Mouse (Mus musculus) brain, adult 2 months (tissue): ENCODE results near the gene Pde4c.

Experiments used
- DNase-seq: peaks from one replicate; pipeline ENCODE4 v3.0.0; 2011; ENCODE audit warnings: low read depth, low spot score

Gene Pde4c

GRCm38 (mm10) chr8:70723486-70724210 lies at the start of gene Pde4c:
Gene Pde4c (plus strand): TSS chr8:70723720.
- DNase-seq = no peak

GRCm38 (mm10) chr8:70674109-70674508 lies 49.4 kb upstream of the Pde4c start:
- no peak for DNase-seq

DNA sequence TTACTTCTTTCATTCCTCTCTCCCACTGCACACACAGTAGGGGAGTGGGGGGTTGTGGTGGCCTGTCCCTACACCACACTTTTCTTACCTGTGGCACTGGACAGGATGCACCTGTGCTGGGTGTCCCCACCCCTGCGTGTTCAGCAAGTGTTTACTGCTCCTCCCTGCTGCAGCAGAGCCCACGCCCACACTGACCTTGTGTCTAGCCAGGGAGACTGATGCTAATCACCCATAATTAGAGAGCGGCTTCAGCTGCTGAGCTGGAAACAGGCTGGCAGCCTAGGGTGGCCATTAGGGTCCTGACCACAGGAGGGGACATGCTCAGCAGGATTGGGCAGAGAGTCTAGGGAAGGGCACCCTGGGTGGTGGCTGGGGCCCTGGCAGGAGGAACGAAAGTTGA lies 48.8 kb upstream of the Pde4c start:
- DNase-seq = no peak

- no peak for DNase-seq
Measured at GRCm38 (mm10) chr8:70675336-70675735, 48.2 kb upstream of the Pde4c start.

- no peak for DNase-seq
Measured at GRCm38 (mm10) chr8:70677451-70678080, 46.0 kb upstream of the Pde4c start.

- no peak for DNase-seq
Measured at GRCm38 (mm10) chr8:70678679-70679078, 44.8 kb upstream of the Pde4c start.

DNA sequence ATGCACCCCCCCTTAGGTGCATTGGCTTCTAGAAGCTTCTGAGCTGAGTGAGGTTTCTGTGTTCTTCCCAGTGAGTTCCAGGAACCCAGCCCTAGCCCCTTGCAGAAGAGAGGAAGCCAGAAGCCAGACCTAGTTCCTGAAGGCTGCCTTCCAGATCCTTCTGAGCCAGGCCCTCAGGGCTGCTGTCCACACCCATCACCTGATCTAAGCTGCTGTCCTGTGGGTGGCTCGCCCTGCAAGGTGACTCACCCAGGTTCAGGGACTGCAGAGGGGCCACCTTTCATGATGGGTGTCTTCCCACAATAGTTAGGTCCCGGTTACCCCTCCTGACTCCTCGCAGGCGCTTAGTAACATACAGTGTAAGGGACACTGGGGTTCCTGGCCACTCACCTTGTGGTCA lies 44.1 kb upstream of the Pde4c start:
- DNase-seq = no peak

GRCm38 (mm10) chr8:70680039-70680438 lies 43.5 kb upstream of the Pde4c start:
- no peak for DNase-seq

DNA sequence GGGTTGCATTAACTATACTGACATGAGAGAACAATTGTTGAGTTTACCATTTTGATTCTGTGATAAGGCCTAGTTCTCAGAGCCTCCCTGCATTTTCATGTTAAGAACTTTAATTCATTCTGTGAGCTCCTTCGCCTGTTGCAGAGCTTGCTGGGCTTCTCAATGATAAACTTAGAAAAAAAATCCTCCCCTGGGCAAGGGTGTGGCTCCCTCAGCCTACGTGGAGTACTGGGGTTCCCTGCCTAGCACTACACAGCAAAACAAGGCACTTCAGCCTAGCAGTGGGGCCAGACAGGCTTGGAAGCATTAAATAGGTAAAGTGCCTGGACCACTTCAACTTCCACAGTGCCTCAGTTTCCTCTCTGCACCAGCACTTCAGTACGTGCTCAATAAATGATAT lies 42.1 kb upstream of the Pde4c start:
- no peak for DNase-seq

DNA sequence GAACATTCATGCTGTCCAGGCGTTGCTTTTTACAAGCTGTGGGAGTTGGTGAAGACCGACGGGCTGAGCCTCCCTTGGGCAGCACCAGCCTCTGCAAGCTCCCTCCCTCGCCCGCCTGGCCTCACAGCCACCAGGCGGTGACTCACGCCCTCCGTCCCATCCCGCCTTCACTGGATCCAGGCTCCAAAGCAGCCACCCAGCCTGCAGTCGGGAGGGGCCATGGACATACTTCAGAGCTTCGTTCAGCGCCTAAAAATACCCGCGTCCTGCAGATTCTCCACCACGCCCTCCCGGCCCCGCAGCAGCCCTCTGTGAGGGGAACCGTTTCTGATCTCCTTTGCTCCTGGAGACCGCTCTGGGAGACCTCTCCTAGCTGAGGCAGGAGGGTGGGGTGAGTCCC lies 41.3 kb upstream of the Pde4c start:
- peak; percentile 84 for DNase-seq

DNA sequence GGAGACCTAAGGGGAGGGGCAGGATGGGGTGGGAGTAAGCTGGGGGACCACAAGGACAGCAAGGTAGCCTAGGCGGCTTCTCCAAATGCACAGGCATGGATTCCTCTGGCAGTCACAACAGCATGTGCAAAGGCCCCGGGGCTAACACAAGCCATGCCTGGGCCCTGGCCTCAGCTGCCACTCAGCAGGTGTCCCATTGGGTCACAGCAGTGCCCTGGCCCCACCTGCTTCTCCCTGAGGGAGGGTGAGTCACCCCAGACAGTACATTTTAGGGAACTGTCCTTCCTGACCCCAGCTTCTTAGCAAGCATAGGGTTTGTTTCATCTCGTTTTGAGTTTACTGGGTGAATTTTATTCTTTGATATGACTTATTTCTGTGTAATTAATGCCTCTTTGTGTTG lies 40.8 kb upstream of the Pde4c start:
- no peak for DNase-seq

DNA sequence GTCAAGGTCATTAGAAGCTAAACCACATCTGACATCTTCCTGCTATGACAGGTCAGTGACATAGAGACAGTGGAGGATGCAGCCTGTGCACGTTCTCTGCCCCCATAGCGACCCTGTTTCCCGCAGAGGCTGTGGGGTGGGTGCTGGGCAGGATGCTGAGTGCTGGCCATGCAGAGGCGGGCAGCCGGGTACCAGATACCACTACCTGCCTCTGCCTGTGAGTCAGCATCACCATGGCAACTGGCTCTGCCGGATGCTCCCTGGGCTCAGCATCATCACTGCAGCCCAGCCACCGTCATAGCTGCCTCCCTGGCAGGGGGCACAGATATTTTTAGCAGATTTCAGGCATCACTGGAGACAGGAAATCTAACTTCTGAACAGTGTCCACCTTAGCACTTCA lies 39.2 kb upstream of the Pde4c start:
- peak; percentile 96 for DNase-seq

GRCm38 (mm10) chr8:70687576-70687975 lies 35.9 kb upstream of the Pde4c start:
- no peak for DNase-seq

GRCm38 (mm10) chr8:70688136-70688535 lies 35.4 kb upstream of the Pde4c start:
- no peak for DNase-seq

- no peak for DNase-seq
Measured at GRCm38 (mm10) chr8:70689892-70690390, 33.6 kb upstream of the Pde4c start.

- no peak for DNase-seq
Measured at GRCm38 (mm10) chr8:70691230-70691629, 32.3 kb upstream of the Pde4c start.

DNA sequence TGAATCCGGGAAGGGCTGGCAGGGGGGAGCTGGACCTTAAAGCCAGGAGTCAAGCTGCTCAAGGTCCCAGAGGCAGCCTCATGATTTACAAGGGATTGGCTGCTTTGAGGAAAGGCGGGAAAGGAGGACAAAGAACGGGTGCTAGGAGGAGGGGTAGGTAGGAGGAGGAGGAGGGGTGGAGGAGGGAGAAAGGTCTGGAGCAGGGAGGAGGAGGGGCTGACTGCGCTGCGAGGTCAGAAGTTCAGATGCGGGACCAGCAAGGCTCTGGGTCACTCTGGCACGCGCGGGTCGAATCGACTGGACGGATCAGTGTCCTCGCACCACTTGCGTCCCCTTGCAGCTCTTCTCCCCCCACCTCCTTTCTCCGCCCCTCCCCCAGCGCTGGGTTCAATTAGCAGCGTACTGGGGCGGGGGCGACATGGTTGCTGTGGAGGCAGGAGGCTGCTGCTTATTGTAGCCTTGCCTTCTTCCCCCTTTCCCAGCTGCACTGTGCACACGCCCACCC lies 31.7 kb upstream of the Pde4c start:
- DNase-seq = no peak

DNA sequence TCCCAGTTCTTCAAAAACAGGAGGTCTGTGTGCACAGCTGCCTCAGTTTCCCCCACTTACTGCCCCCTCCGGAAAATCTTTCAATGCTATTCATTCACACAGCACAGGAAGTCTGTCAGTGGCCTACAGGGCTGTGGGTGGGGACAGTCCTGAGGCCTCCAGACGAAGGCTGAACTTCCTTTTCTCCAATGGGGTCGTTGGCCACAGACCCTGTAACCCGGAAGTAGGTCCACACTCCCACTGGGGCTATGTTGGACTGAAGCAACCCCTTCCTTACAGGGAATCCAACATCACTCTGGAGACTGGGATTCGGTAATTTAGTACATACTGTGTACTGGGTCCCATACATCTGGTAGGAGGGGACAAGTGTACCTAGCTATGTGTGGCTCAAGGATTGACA lies 29.9 kb upstream of the Pde4c start:
- DNase-seq = no peak

DNA sequence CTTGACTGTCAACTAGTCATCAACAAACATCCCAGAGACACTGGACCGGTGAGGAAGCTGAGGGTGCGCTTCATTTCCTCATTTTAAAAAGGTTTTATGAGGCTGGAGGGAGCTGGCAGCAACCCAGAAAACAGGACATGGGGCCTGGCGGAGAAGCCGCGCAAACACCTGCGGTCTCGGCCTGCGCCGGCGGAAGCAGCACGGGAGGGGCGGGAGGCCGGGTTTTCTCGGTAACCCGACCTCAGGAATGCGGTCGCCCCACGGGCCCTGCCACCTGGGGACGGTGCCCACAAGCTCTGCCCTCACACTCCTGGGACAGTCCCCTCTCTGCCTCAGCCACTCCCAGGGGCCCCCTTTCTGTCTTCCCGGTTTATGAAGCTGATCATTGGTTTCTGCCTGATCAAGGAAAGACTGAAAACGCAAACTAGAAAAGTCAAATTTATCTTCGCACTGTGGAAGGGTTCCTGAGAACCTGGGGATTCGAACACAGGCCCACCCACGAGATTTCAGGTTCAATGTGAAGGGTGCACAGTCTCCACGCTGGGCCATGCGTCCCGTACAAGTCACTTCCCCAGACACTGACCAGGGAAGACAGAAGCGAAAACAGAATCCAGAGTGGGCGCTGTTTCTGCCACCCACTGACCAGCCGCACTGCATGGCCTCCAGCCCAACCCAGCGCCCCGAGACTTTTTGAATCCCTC lies 28.1 kb upstream of the Pde4c start:
- no peak for DNase-seq

DNA sequence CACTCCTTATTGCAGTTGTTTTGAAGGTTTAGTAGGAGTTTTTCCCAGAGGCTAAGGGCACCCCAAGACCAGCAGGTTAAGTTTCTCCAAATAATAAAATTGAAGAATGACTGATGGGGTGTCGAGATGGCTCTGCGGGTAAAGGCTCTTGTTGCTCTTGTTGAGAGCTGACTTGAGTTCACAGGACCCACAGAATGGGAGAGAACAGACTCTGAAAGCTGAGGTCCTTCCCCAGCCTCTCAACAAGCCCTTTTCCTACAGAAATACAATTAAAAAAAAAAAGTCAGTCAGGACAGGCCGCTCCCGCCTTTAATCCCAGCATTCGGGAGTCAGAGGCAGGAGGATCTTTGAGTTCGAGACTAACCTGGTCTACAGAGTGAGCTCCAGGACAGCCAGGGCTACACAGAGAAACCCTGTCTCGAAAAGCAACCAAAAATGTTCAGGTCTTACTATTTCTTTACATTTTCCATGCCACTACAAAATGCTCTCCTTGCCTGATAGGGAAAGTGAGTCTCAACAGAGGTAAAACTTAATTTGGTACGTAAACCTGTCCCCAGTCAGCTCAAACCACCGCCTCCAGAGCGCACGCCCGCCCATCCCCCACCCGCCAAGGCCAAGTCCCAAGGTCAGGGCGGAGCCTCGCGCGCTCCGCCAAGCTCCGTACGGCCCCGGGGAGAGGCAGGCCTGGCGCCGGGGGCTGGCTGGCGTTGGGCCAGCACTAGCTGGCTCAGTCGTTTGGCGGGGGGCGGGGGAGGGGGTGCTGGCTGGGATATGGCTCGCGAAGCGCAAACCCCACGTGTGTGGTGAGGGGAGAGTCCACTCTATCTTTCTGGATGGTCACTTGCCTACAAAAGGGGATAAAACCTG lies 27.3 kb upstream of the Pde4c start:
- peak; percentile 71 for DNase-seq

- no peak for DNase-seq
Measured at GRCm38 (mm10) chr8:70696946-70697345, 26.6 kb upstream of the Pde4c start.
